Mouse (Mus musculus): ENCODE data around the gene Rnf212.

GRCm38 (mm10) chr5:108696542-108696941 is 78.2 kb downstream of the Rnf212 start:
- TF ChIP-seq CTCF (IDR thresholded peaks at IDR 0.05) (no peak), POLR2A (IDR thresholded peaks at IDR 0.05; ENCODE audit: insufficient read depth, low read depth, low read length) (no peak), EP300 (IDR thresholded peaks at IDR 0.05; ENCODE audit: insufficient read depth, low read depth, low read length) (no peak)
